Mouse (Mus musculus) gonadal fat pad, adult 2 months (tissue): Measurements from ENCODE around the gene Aldh3b1. TPM values are rescaled to one million over a fixed set of nuclear protein-coding genes. Genes with fewer than 3 reads are reported as not detected.

Experiments
- DNase-seq: peaks from one replicate; pipeline ENCODE4 v3.0.0-alpha.2; 2012; ENCODE audit warnings: low read depth
- polyA plus RNA-seq: library from polyadenylated mRNA; depleted of rRNA; stranded (reverse); fragments of >200 nt; gene quantifications from 2 replicates; pipeline ENCODE4 v1.2.3, GENCODE M21; 2012; rRNA removed

The Aldh3b1 gene
- polyA plus RNA-seq, 1 experiment, result 12.7 TPM

DNA sequence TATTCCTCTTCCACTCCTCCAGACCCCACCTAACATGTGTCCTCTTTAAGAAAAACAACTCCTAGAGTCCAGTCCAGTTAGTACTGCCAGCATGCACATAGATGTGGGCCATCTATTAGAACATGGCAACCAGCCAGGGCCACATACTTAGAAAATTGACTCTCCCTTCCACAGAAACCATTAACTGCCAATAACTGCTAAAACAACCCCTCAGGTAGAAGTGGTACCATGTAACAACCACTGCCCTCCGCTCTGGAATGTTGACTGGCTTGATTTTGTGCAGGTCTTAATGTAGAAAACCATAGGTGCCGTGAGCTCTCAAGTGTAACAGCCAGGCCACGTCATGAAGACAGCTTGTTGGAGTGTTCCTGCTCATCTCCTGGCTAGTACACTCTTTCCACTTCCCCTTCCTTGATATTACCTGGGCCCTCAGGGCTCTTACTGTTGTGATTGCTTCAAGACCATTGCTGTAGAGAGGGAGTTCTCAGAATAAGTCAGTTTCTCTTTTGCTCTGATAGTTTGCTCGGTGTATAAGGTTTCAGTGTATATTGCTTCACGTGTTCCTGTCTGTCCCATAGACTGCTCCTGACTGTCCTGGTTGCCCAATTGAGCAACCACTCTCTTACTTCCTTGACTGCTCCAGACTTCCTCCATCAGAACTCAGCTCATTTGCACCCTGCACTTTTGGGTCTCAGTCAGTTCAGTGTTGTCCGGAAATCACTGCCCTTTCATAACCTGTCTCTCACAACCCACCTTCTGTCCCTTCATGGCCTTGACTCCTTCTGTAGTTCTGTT is 49.4 kb downstream of the Aldh3b1 start:
- no peak for DNase-seq

DNA sequence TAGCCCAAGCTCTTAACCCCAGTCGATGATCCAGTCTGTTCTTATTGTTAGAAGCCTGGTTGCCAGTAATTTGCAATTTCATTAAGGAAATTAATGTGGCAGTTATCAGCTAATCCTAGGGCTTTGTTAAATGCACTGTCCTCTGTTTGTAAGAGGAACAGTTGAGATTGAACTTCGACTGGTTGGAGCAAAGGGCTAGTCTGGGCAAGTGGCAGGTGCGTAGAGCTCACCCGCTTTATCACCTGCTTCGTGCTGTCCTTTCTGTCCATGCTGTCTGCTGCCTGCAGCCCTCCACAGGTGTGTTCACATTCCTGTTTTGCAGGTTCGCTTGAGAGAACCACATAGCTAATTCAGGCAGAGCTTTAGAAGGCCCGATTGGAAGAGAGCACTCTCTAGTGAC is 54.6 kb downstream of the Aldh3b1 start:
- no peak for DNase-seq

DNA sequence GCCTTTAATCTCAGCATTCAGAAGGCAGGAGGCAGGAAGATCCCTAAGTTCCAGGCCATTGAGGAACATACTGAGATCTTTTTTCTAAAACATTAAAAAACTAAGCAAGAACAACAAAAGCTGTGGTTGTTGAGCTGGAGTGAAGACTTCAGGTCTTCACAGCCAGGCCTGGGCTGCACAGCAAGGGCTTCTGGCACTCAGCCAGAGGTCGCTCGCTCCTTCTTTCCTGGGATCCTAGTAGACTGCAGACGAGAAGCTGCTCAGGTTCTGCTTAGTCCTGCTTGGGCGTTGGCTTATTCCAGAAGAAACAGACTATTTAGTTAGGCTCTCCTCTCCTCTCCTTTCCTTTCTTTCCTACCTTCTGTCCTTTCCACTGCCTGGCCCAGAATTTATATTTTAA is 57.2 kb downstream of the Aldh3b1 start:
- no peak for DNase-seq

DNA sequence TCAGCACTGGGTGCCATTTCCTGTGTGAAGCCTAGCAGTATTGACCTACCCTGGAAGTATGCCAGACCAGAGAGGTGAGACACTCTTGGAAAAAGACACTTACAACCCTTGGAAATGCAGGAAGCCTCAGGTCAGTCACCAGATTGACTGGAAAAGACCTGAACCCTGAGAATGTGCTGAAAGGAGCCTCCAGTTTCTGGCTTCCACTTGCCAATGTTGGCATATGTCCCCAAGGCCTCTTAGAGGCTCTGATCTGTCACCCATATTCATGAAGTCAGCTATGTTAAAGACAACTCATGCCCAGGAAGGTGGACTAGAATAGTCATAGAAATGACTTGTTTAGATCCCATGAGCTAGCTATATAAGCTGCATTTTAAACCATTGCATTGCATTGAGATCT is 58.1 kb downstream of the Aldh3b1 start:
- no peak for DNase-seq

DNA sequence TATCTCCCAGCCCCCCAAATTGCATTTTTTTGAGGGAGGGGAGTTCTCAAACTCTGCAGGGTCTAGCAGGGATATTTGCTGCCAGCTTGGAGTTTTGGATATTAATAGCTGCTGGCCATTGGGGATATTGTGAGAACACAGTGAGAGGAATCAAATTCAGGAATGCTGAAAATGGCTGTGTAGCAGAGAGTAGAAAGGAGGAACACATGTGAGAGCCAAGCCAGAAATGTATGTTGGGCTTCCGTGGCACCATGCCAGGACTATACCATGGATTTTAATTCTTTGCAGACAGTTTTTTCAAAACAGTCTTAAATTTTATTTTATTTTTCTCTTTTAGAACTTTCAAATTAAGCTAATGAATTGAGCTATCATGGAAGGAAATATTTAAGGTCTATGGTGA is 61.3 kb downstream of the Aldh3b1 start:
- DNase-seq, result no peak

DNA sequence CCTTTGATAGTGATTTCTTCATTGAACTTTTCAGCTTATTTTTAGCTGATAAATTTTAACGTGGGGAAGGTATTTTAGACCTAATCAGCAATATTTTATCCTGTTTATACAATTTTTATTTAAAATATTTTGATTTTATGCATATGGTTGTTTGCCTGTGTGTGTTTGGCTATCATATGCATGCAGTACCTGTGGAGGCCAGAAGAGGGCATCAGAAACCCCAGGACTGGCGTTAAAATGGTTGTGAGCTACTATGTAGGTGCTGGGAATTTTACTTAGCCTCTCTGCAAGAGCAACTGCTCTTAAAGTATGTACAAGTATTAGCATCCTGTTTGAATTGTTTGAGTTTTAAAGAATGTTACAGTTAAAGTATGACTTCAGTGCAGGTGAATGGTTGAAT is 64.6 kb downstream of the Aldh3b1 start:
- DNase-seq, result no peak

Other genes starting within 250 kb of the Aldh3b1 start
- 44.1 and 65.8 TPM in 2 replicates for gene Lrp5, start 243.2 kb downstream of the Aldh3b1 start, polyA plus RNA-seq
- gene 1810055G02Rik, start 221.5 kb downstream of the Aldh3b1 start, polyA plus RNA-seq, result 48.9 and 69.4 TPM in 2 replicates
- 14.9 and 21.8 TPM in 2 replicates for gene Kmt5b, start 162.4 kb downstream of the Aldh3b1 start, polyA plus RNA-seq
- 53.3 and 55.9 TPM in 2 replicates for gene Chka, start 78.0 kb downstream of the Aldh3b1 start, polyA plus RNA-seq
- gene Tcirg1, start 22.7 kb downstream of the Aldh3b1 start, polyA plus RNA-seq, result 61.0 and 75.4 TPM in 2 replicates
- gene Ndufs8, start 17.0 kb downstream of the Aldh3b1 start, polyA plus RNA-seq, result 225 and 260 TPM in 2 replicates
- gene Unc93b1, start 5.4 kb upstream of the Aldh3b1 start, polyA plus RNA-seq, result 93.7 TPM in 2 replicates
- gene Aldh3b3, start 28.8 kb upstream of the Aldh3b1 start, polyA plus RNA-seq, result 0.51 and 0.86 TPM in 2 replicates
- 20.1 and 30.9 TPM in 2 replicates for gene Aldh3b2, start 42.5 kb upstream of the Aldh3b1 start, polyA plus RNA-seq
- gene Acy3, start 56.8 kb upstream of the Aldh3b1 start, polyA plus RNA-seq, result 45.4 and 50.9 TPM in 2 replicates
- not detected in 2 replicates for gene Tbx10, start 62.9 kb upstream of the Aldh3b1 start, polyA plus RNA-seq
- 10.2 and 19.7 TPM in 2 replicates for gene Nudt8, start 70.8 kb upstream of the Aldh3b1 start, polyA plus RNA-seq
- gene Gm49405, start 70.8 kb upstream of the Aldh3b1 start, polyA plus RNA-seq, result 1.3 and 1.4 TPM in 2 replicates
- gene Doc2g, start 73.5 kb upstream of the Aldh3b1 start, polyA plus RNA-seq, result 5.5 and 6.1 TPM in 2 replicates
- 152 and 165 TPM in 2 replicates for gene Ndufv1, start 83.0 kb upstream of the Aldh3b1 start, polyA plus RNA-seq
- gene Gstp1, start 108.2 kb upstream of the Aldh3b1 start, polyA plus RNA-seq, result 787 and 813 TPM in 2 replicates
- 14.7 and 39.9 TPM in 2 replicates for gene Gstp2, start 116.2 kb upstream of the Aldh3b1 start, polyA plus RNA-seq
- gene Gstp3, start 129.8 kb upstream of the Aldh3b1 start, polyA plus RNA-seq, result 0.93 and 3.0 TPM in 2 replicates
- not detected in 2 replicates for gene Cabp2, start 151.8 kb upstream of the Aldh3b1 start, polyA plus RNA-seq
- 162 and 208 TPM in 2 replicates for gene Cdk2ap2, start 167.4 kb upstream of the Aldh3b1 start, polyA plus RNA-seq
- gene Pitpnm1, start 170.2 kb upstream of the Aldh3b1 start, polyA plus RNA-seq, result 68.4 and 81.9 TPM in 2 replicates
- 99.1 and 121 TPM in 2 replicates for gene Aip, start 196.1 kb upstream of the Aldh3b1 start, polyA plus RNA-seq
- gene Gpr152, start 210.0 kb upstream of the Aldh3b1 start, polyA plus RNA-seq, result 0.20 and 0.39 TPM in 2 replicates
- gene Cabp4, start 214.2 kb upstream of the Aldh3b1 start, polyA plus RNA-seq, result 0.15 and 0.28 TPM in 2 replicates
- 251 and 287 TPM in 2 replicates for gene Coro1b, start 218.8 kb upstream of the Aldh3b1 start, polyA plus RNA-seq
- gene Ptprcap, start 223.8 kb upstream of the Aldh3b1 start, polyA plus RNA-seq, result 5.8 and 5.9 TPM in 2 replicates
- 31.1 and 32.0 TPM in 2 replicates for gene Rps6kb2, start 233.5 kb upstream of the Aldh3b1 start, polyA plus RNA-seq
- 8.4 and 10.0 TPM in 2 replicates for gene Carns1, start 245.7 kb upstream of the Aldh3b1 start, polyA plus RNA-seq